Mouse (Mus musculus) T-helper 2 cell (primary cell): ENCODE data around the gene Setd1b.

Experiments used
- in situ Hi-C: fragments of 300-600 bp; cut with MboI, MseI; formaldehyde crosslinking; loops from one replicate; pipeline ENCODE4 v1.15.1; 2025; ENCODE audit warnings: high pct_unique_total_duplicates

The Setd1b gene

DNA sequence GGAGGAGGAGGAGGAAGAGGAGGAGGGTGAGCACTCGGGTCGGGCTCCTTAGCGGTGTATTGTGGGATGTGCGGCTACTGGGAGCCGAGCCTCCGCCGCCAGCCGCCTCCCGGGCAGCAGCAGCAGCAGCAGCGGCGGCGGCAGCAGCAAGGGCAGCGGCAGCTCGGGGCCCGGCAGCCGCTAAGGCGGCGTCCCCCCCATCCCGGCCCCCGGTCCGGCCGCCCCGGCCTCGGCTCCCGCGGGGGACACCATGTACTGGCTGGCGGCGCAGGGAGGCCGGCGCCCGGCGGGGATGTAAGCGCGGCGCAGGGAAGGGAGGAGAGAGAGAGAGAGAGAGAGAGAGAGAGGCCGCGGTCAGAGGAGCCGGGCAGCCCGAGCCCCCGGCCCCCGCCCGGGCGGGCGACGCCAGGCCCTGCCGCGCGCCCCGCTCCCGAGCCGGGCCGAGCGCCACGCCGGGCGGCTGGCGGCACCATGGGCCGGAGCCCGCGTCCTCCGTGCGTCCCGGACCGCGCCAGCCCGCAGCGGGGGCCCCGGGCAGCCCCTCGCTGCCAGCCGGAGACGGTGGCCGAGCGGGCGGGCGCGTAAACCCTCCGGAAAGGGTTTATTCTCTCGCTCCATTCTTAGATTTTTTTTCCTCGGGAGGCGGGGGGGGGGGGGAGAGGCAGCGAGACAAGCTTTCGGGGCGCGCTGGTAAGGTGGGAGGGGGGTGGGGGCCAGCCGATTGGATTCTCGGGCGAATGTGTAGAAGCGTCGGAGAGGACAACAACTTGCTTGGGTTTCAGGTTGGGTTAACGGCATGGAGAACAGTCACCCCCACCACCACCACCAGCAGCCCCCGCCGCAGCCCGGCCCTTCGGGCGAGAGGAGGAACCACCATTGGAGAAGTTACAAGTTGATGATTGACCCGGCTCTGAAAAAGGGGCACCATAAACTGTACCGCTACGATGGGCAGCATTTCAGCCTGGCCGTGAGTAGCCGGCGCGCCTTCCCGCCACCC, at the start of gene Setd1b:
TSS of gene Setd1b (plus strand) at position 33 of the 997 bp plus-strand sequence.
- in situ Hi-C loops = loop anchor here (25.0 kb wide), 3 partner anchors 1005 to 1755 kb away; partner anchors contain the start of genes Ccdc63, Kmt5a, Naa25 and Sbno1

DNA sequence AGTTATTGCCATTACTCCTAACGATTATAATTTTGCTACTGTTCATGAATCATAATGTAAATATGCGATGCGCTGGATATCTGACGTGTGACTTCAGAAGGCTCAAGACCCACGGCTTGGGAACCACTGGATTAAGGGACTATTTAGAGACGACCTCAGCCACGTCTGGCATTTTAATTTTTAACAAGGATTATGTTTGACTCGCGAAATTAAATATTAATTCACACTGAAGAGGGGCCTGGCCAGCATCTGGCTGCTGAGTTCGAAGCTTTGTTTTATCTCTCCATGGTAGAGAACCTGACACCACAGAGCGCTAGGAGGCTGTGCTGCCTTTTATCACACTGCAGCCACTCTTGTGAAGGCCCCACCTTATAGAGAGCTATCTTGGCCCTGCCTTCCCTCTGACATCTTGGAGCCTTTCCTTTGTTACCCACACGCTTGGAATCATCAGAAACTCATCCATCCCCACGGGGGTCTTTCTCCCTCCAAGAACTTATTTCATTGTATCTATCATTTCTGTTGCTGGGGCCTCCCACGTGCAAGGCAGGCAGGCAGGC, 48.8 kb upstream of the Setd1b start:
- in situ Hi-C loops = no loop called here

DNA sequence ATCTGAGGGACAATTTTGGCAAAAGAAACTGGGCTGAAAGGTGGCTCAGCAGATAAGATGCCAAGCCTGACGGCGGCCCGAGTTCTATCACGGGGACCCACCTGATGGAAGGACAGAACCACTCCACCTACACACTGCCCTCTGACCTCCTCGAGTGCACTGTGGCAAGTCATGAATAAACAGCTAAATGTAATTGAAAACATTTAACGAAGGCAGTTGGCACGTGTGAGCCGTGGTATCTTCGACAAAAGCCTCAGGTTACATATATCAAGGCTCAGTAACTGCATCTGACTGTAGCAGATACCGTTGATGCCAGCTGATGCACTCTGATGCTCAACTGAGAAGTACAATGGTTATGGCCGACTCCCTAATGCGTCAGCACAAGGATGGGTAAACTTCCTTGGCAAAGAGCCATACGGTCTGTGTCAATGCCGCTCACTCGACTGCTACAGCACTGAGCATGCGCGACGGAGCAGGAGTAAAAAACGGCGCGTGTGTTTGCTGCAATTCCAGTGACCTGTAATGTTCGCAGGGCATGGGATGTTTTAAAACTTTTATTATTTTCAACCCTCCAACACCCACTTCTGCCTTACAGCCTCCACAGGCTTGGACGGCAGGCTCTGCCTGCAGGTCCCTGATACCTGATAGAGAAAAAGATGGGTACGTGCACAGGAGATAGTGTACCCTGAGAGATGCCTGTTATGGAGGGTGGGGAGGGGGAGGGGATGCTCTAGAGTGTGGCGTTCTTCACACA, 47.6 kb upstream of the Setd1b start:
- in situ Hi-C loops = no loop called here

DNA sequence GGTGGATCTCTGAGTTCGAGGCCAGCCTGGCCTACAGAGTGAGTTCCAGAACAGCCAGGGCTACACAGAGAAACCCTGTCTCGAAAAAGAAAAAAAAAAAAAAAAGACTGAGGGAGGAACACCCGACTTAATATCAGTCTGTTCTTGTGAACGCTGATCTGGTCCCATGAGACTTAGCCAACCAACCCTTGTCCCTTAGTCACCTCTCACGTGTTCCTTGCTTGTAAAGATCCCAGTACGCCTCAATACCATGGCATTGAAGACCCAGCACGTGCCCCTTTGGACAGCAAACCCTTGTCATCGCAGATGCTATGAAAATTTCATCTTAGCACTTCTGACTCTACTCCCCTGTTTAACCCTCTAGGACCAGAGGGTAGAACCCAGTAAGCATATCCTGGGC, 45.7 kb upstream of the Setd1b start:
- in situ Hi-C loops = no loop called here

DNA sequence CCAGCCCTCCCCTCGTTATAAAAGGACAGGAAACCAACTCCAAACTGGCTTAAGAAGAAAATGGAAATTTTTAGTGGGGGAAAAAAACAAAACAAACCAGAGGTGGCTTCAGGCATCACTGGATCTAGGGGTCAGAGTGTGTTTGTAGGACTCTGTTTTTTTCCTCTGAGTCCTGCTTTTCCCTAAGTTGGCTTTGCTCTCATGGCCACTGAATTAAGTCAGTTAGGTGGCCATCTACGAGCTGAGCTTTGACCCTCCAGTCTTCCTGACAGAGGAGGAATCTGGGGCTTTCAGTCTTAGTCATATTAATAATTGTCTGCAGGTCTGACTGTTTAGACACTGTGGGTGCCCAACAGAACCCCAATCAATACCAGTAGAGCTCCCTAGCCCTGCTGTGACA, 43.5 kb upstream of the Setd1b start:
- in situ Hi-C loops = no loop called here

DNA sequence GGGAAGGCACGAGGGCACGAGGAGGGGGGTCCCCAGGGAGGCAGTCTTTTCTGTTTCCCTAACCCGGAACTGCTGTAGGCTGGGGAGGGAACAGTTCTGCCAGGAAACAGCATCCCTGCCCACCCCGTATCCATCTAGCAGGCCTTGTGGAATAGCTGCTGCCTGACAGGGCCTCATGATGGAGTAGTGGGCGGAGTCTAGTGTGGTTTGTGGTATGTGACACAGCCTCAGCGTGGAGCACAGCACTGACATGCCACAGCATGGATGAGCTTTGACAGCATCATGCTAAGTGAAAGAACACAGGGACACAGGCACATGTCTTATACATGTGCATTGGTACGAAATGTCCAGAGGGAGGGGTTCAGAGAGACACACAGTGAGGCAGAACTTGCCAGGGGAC, 39.6 kb upstream of the Setd1b start:
- in situ Hi-C loops = loop anchor here (5.0 kb wide), 1 partner anchor 75 kb away; no protein-coding TSS in a partner anchor

DNA sequence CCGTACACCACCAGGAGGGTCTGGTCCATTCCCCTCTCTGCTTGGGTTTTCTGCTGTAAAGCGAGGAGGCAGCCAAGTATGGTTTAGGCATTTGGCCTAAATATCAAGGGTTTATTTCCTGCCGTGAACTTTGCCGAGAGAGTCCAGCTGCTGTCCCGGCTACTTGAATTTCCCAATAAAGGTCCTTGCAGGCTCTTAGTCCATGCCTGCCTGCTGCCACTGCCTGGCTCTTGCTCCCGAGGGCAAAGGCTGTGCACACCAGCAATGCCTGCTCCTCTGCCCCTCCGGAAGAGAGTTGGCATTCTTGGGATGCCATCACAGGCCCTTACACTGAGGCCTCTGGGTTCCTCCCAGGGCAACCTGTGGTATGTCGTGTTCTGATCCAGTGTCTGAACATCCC, 38.4 kb upstream of the Setd1b start:
- in situ Hi-C loops = loop anchor here (5.0 kb wide), 1 partner anchor 74 kb away; no protein-coding TSS in a partner anchor

DNA sequence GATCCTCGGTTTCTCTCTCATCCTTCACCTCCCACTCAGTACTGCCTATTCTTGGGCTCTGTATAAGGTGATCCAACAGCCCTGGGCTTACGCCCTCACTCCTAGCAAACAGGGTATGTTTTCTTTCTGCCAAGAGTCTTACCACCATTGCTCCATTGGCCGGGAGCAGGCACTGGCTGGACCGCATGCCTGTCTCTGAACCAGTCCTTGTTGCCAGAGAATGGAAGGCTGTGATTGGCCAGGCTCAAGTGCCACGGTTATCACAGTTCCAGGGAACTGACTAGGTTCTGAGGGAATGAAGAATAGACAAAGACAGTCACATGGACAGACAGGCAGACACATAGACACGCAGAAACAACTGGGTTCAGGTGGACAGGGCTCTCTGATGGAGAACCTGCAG, 37.2 kb upstream of the Setd1b start:
- in situ Hi-C loops = loop anchor here (5.0 kb wide), 1 partner anchor 73 kb away; no protein-coding TSS in a partner anchor

DNA sequence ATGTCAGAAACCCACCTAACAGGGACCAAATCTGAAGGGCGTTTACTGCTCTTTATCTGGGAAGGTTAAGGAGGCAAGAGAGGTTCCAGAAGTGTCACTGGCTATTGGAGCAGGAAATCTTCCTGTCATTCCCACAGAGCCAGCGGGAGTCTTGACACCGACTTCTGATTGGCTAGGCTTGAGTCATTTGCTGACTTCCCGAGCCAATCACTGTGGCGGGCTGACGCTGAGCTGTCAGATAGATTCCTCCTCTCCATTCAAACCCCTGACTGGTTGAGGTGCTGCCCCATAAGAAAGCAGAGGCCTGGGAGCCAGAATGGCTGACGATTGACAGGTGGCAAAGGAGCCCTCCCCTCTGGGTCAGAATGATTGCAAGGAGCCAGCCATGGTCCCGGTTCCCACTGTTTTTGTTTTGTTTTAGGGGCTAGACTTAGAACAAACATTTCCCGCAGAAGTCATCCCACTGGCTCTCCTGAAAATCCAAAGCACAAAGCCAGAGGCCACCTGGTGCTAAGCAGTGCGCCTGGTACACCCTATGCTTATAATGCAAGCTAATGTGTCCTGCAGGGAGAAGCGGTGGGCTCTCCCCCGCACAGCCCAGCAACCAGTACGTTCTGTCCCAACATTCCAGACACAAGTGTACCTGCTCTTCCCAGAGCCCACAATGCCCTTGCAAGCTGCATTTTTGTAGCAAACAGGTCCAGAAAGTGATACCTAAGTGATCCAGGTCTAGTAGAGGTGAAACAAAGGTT, 32.4 kb upstream of the Setd1b start:
- in situ Hi-C loops = loop anchor here (5.0 kb wide), 2 partner anchors 42 to 48 kb away; partner anchors contain the start of gene Tmem120b

DNA sequence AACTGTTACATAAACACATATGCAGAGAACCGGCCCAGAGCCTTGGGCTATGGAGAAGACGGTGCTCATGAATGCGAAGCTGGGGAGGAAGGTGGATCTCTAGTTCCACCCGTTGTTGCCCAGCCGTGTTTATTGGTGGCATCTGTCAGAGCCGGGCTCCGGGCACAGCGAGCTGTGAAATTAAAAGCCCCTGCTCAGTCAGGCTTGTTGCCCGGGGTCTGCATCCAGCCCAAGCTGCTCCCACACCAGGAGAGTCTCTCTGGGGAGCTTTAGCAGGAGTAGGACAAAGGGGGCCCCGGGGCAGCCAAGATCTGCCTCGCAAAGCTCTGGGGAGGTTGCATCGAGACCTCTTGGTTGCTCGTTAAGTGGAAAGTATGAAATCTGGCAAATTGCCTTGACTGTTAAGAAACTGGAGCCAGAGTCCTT, 31.7 kb upstream of the Setd1b start:
- in situ Hi-C loops = loop anchor here (5.0 kb wide), 2 partner anchors 43 to 47 kb away; partner anchors contain the start of gene Tmem120b

DNA sequence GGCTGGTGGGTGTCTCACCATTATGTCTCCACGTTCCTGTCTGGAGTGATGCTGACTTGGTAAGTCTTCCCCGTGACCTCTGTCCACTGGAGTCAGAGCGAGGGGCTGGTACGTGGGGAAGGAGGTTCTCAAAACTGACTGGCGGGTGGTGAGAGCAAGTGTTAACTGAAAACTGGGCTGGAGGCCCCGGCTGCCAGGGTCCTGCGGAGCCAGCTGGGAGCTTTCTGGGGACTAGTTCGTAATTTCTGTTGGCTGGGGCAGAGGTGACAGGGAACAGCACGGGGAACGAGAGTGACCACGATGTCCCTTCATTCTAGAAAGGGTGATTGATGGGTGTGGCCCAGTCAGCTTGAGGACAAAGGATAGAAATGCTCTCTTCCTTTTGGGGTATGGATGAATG, 27.9 kb upstream of the Setd1b start:
- in situ Hi-C loops = loop anchor here (5.0 kb wide), 2 partner anchors 43 to 47 kb away; partner anchors contain the start of gene Tmem120b

DNA sequence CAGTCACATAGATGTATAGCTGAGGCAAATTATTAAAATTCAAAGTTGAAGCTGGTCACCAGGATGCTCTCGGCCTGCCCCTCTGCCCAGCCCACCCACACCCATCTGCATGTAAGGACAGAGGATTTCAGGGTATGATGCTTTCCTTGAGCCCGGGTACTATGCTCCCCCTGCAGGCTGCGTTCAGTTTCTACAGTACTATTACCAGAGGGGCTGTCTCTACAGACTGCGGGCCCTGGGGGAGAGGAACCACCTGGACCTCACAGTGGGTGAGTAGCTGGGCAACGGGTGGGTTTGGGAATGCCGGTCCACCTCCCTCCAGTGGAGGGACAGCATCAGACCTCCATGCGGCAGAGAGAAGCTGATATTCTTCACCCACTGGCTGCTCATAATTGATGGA, 27.1 kb upstream of the Setd1b start:
- in situ Hi-C loops = loop anchor here (5.0 kb wide), 2 partner anchors 42 to 48 kb away; partner anchors contain the start of gene Tmem120b

DNA sequence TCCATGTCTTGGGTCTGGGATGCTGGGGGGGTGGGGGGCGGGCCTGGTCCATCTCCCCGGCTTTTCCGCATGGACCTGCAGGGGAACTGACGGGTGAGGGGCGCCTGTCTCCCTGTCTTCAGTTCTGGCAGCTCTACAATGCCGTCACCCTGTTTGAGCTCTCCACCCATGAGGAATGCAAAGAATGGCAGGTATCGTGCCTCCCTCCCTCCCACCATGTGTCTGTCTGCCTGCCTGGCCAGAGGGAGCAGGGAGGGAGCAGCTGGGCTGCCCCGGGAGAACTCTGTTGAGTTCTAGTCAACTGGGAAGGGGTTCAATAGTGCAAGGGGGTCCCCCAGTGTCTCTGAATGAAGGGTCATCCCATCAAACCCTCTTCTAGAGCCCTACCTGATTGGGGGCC, 25.9 kb upstream of the Setd1b start:
- in situ Hi-C loops = no loop called here

DNA sequence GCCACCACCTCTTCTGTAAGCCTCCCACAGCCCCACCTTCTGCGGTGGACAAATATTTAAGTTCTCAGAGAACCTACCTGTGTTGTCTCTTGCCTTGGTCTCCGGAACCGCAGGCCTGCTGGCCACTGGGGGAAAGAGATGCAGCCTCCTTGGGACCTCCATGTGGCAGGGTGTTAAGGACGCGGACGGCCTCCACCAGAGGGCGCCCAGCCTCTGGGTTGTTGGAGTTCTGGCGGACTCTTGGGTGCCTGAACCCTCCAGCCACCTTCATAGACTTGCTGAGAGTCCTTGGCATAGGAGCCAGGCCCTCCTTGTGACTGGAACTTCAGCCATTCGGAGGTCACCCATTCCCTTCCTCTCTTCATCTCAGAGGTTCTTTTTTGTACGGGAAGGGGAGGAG, 24.7 kb upstream of the Setd1b start:
- in situ Hi-C loops = no loop called here

DNA sequence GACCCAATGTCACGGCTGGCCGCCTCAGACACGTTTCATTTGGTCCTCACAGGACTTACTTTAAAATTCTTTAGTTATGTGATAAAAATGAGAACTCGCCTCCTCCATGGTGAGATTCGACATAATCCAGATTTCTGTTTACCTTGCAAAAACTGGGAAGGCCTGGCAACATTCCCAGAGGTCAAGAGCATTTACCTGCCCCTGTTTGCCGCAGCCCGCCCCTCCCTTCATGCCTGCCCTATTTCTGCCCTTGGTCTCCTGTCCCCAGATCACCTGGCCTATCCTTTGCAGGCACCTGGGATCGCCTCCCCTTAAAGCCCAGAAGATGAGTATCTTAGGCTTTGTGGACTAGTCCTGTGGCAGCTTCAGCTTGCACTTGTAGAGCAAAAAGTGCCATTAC, 24.2 kb upstream of the Setd1b start:
- in situ Hi-C loops = no loop called here

DNA sequence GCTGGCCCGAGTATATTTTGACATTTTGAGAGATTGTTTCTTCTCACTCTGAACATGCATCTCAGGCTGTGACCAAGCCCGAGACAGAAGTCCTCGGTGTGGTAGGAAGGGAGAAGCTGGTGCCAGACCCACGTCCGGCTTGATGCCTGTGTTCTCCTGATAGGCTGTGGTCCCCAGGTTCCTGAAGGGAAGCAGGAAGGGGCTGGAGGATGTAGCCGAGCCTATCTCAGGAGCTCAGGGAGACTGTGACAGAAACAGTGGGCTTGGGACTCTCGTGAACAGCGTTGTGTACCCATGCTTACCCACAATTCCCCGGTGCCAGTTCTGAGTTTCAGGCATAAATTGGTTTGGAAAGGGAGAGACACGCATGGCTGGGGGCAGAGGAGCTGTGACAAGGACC, 23.2 kb upstream of the Setd1b start:
- in situ Hi-C loops = no loop called here

DNA sequence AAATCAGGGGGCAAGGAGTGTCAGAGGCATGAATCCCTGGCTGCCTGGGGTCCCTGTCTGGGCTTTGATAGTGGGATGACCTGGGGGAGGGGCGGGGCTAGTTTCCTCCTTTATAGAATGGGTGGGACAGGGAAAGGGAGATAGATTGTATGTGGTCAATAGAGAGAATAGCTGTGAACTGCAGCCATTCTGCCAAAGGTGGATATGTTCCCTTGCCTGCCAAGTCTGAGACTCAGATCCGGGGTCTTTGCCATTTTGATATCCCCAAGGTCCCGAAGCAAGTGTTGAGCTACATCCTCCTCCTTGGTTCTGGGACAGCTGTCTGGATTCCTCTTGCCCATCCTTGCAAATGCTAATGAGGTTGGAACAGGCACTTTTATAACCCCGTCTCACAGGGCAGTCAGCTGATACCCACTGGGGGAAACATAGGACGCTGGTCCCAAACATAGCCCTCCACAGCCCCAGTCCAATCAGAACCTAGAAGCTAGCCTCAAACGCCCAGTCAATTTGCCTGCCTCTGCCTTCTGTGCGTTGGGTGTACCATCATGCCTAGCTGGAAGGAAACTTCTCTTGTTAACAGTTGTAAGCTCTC, 21.3 kb upstream of the Setd1b start:
- in situ Hi-C loops = no loop called here

DNA sequence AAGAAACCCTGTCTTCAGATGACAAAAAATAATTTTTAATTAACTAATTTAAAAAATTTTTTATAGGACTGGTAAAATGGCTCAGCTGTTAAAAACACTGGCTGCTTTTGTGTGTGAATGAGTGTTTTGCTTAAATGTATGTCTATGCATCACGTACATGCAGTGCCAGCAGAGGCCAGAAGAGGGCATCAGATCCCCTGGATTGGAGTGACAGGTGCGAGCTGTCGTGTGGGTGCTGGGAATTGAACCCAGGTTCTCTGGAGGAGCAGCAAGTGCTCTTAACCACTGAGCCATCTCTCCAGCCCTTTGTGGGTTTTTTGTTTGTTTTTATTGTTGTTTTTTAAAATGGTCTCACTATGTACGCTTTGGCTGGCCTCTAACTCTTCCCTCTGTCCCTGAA, 19.8 kb upstream of the Setd1b start:
- in situ Hi-C loops = no loop called here

DNA sequence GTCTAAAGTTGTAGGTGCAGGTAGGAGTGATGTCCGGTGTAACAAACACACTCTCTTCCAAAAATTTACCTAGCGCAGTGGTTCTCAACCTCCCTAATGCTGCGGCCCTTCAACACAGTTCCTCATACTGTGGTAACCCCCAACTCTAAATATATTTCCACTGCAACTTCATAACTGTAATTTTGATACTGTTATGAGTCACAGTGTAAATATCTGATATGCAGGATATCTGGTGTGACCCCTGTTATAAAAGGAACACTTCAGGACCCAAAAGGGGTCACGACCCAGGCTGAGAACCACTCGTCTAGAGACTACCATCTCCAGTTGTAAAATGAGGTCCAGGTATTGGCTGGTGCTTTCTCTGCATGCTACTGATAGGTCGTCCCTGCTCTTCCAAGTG, 16.9 kb upstream of the Setd1b start:
- in situ Hi-C loops = loop anchor here (25.0 kb wide), 3 partner anchors 988 to 1738 kb away; partner anchors contain the start of genes Ccdc63, Kmt5a, Naa25 and Sbno1
